7 mouse cellular contexts compared by ENCODE assay signal in the genomic region with DNA sequence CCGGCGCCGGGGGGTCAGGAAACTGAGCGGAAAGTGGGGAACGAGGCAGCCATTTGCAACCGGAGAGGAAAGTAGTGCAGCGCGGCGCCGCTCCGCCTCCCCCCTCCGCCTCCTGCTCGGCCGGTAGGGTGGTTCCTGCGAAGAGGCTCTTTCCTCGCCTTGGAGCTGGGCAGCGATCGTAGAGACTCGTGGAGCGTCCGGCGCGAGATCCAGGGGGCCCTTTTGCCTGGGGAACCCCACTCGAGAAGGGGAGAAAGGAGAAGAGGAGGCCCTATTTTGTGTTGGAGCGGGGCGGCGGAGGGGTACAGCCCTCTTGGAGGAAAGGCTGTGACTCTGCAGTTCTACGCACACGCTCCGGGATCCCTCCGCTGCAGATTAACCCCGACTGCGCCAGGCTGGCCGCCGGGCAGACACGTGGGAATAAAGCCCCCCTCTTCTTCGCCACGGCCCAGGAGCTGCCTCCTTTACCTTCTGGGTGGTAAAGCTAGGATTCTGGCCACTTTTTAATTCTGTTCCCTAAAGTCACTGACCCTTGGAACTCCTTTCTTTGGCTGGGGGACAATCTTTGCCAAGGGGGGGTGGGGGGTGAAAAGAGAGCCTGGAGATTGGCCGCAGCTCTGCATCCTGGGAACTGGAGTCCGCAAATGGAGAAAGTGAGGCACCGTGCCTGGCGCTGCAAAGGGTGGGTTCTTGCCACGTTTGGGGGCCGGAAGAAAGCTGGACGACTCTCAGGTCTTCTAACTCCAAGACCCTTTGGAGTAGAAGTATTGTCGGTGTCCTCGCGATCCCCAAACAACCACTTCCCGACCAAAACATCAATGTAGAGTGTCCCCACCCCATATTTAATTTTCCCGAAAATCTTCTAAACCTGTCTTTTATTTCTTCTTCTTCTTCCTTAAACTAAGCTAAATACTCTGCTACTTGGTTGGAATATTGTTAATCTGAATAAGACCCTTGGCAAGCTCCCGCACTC. TPM values are rescaled to one million over a fixed set of nuclear protein-coding genes. Genes with fewer than 3 reads are reported as not detected.
DNase-seq lines count a peak whose midpoint lies in the region; ATAC-seq and TF ChIP-seq lines count a peak whose summit lies in the region.

No protein-coding gene starts in this region.

- 1% methylated on average over 51 of the region's 51 CpGs for WGBS in embryonic facial prominence, embryonic 11.5 days
- WGBS in limb, embryonic 12.5 days, result 2% methylated on average over 44 of the region's 51 CpGs
- 1% methylated on average over 50 of the region's 51 CpGs for WGBS in midbrain, embryonic 15.5 days
- 2% methylated on average over 50 of the region's 51 CpGs for WGBS in spleen, adult 2 months

- H3K27me3 ChIP-seq in embryonic facial prominence, embryonic 11.5 days (ENCODE audit: control insufficient read depth, insufficient read depth, low read length), result no peaks in the 10 kb centered on the region
- no peaks in the 10 kb centered on the region for H3K27me3 ChIP-seq in limb, embryonic 12.5 days
- H3K27me3 ChIP-seq in midbrain, embryonic 15.5 days (replicated peaks), result no peaks in the 10 kb centered on the region
- no peaks in the 10 kb centered on the region for H3K27me3 ChIP-seq in spleen, adult 2 months (ENCODE audit: control insufficient read depth, insufficient read depth, low read length)

- DNase-seq in adrenal gland, postnatal 14 days, result peak; percentile 95
- DNase-seq in embryonic facial prominence, embryonic 11.5 days (ENCODE audit: low spot score), result peak; percentile 97
- DNase-seq in kidney, adult 18-20 months, result peak; percentile 97
- peak; percentile 84 to 91 for DNase-seq in spleen, adult 2 months (ENCODE audit: low read depth in 1 of 2, low spot score in 2 of 2)

- peaks cover 14% of the 10 kb centered on the region for H3K4me1 ChIP-seq in embryonic facial prominence, embryonic 11.5 days (ENCODE audit: control insufficient read depth, insufficient read depth, low read length)
- peaks cover 33% of the 10 kb centered on the region for H3K4me1 ChIP-seq in limb, embryonic 12.5 days (replicated peaks)
- peaks cover 47% of the 10 kb centered on the region for H3K4me1 ChIP-seq in midbrain, embryonic 15.5 days
- H3K4me1 ChIP-seq in spleen, adult 2 months (ENCODE audit: control insufficient read depth, insufficient read depth, insufficient read length), result peaks cover 20% of the 10 kb centered on the region

- peak overlapping the region; percentile 99 for H3K9ac ChIP-seq in embryonic facial prominence, embryonic 11.5 days (replicated peaks; ENCODE audit: low read length)
- peak overlapping the region; percentile 98 for H3K9ac ChIP-seq in limb, embryonic 12.5 days (replicated peaks)
- H3K9ac ChIP-seq in midbrain, embryonic 15.5 days, result peak overlapping the region; percentile 93

- peak; percentile 76 for ATAC-seq in embryonic facial prominence, embryonic 11.5 days (replicated peaks; ENCODE audit: insufficient number of reproducible peaks, low FRiP score, low TSS enrichment, low read depth)
- peak; percentile 77 for ATAC-seq in granulocyte monocyte progenitor cell, adult 5-6 weeks (replicated peaks; ENCODE audit: poor library complexity, severe bottlenecking)
- ATAC-seq in limb, embryonic 12.5 days (ENCODE audit: insufficient number of reproducible peaks, insufficient read depth, low FRiP score, low TSS enrichment, low read depth), result peak; percentile 75
- ATAC-seq in midbrain, embryonic 15.5 days (replicated peaks), result peak; percentile 87

- peak overlapping the region; percentile 86 for H3K4me3 ChIP-seq in embryonic facial prominence, embryonic 11.5 days (ENCODE audit: low read depth, low read length)
- peak overlapping the region; percentile 95 for H3K4me3 ChIP-seq in limb, embryonic 12.5 days (replicated peaks)
- peak overlapping the region; percentile 96 for H3K4me3 ChIP-seq in midbrain, embryonic 15.5 days
- H3K4me3 ChIP-seq in spleen, adult 2 months (ENCODE audit: extremely low read depth, insufficient read depth, insufficient read length), result peak overlapping the region; percentile 100

- no peak for TF ChIP-seq CTCF in spleen, adult 2 months (IDR thresholded peaks at IDR 0.05; ENCODE audit: extremely low read depth, insufficient read depth, insufficient read length, insufficient replicate concordance)

- no peak for TF ChIP-seq POLR2A in spleen, adult 2 months (IDR thresholded peaks at IDR 0.05; ENCODE audit: low read depth, low read length)

- H3K36me3 ChIP-seq in embryonic facial prominence, embryonic 11.5 days (replicated peaks; ENCODE audit: control insufficient read depth, insufficient read depth, low read depth, low read length), result no peaks in the 10 kb centered on the region
- no peaks in the 10 kb centered on the region for H3K36me3 ChIP-seq in limb, embryonic 12.5 days
- H3K36me3 ChIP-seq in midbrain, embryonic 15.5 days (replicated peaks), result no peaks in the 10 kb centered on the region
- H3K36me3 ChIP-seq in spleen, adult 2 months (ENCODE audit: control insufficient read depth, insufficient read depth, low read length), result no peaks in the 10 kb centered on the region

- H3K4me2 ChIP-seq in embryonic facial prominence, embryonic 11.5 days (ENCODE audit: low read depth, low read length), result peak overlapping the region; percentile 96
- peak overlapping the region; percentile 99 for H3K4me2 ChIP-seq in limb, embryonic 12.5 days
- peak overlapping the region; percentile 99 for H3K4me2 ChIP-seq in midbrain, embryonic 15.5 days

- H3K27ac ChIP-seq in embryonic facial prominence, embryonic 11.5 days (replicated peaks; ENCODE audit: low read depth, low read length), result peak overlapping the region; percentile 98
- peak overlapping the region; percentile 99 for H3K27ac ChIP-seq in limb, embryonic 12.5 days
- H3K27ac ChIP-seq in midbrain, embryonic 15.5 days, result peak overlapping the region; percentile 98
- H3K27ac ChIP-seq in spleen, adult 2 months (ENCODE audit: insufficient read depth, low read length), result peak overlapping the region; percentile 100

- H3K9me3 ChIP-seq in embryonic facial prominence, embryonic 11.5 days (replicated peaks; ENCODE audit: control insufficient read depth, low read length), result no peaks in the 10 kb centered on the region
- no peaks in the 10 kb centered on the region for H3K9me3 ChIP-seq in limb, embryonic 12.5 days
- H3K9me3 ChIP-seq in midbrain, embryonic 15.5 days, result no peaks in the 10 kb centered on the region

RNA-seq across cellular contexts. Expression of gene Kmt2d, which starts 1.2 kb away (rescaled TPM):
- 64.0 and 66.6 TPM in 2 replicates for total RNA-seq in adrenal gland, postnatal 14 days (2021)
- polyA plus RNA-seq in embryonic facial prominence, embryonic 11.5 days (2014; fragmentation: Nextera tagmentation; extraction: Ambion mirVana), result 11.6 and 12.0 TPM in 2 replicates
- total RNA-seq in granulocyte monocyte progenitor cell, adult 5-6 weeks (2014; fragmentation: Nextera tagmentation), result 59.0 and 81.0 TPM in 2 replicates
- 15.8 and 24.9 TPM in 2 replicates for total RNA-seq in granulocyte monocyte progenitor cell, adult 5-6 weeks (2017)
- 13.0 and 14.4 TPM in 2 replicates for polyA plus RNA-seq in limb, embryonic 12.5 days (2016; fragmentation: Nextera tagmentation; extraction: Ambion mirVana)
- polyA plus RNA-seq in midbrain, embryonic 15.5 days (2015; fragmentation: Nextera tagmentation; extraction: Ambion mirVana), result 11.9 and 13.5 TPM in 2 replicates
- 55.6 and 58.7 TPM in 2 replicates for polyA plus RNA-seq in spleen, adult 2 months (2012; rRNA removed)

RNA-seq across cellular contexts. Expression of gene Rhebl1, which starts 22.1 kb away (rescaled TPM):
- total RNA-seq in adrenal gland, postnatal 14 days (2021), result 3.0 and 3.6 TPM in 2 replicates
- 16.7 and 17.0 TPM in 2 replicates for polyA plus RNA-seq in embryonic facial prominence, embryonic 11.5 days (2014; fragmentation: Nextera tagmentation; extraction: Ambion mirVana)
- 14.3 and 25.5 TPM in 2 replicates for total RNA-seq in granulocyte monocyte progenitor cell, adult 5-6 weeks (2014; fragmentation: Nextera tagmentation)
- total RNA-seq in granulocyte monocyte progenitor cell, adult 5-6 weeks (2017), result 4.3 and 7.3 TPM in 2 replicates
- 23.9 and 25.8 TPM in 2 replicates for polyA plus RNA-seq in limb, embryonic 12.5 days (2016; fragmentation: Nextera tagmentation; extraction: Ambion mirVana)
- polyA plus RNA-seq in midbrain, embryonic 15.5 days (2015; fragmentation: Nextera tagmentation; extraction: Ambion mirVana), result 35.5 and 35.9 TPM in 2 replicates
- 5.4 and 6.0 TPM in 2 replicates for polyA plus RNA-seq in spleen, adult 2 months (2012; rRNA removed)

RNA-seq across cellular contexts. Expression of gene Dhh, which starts 26.1 kb away (rescaled TPM):
- total RNA-seq in adrenal gland, postnatal 14 days (2021), result 1.9 and 3.5 TPM in 2 replicates
- 0.76 and 1.3 TPM in 2 replicates for polyA plus RNA-seq in embryonic facial prominence, embryonic 11.5 days (2014; fragmentation: Nextera tagmentation; extraction: Ambion mirVana)
- total RNA-seq in granulocyte monocyte progenitor cell, adult 5-6 weeks (2014; fragmentation: Nextera tagmentation), result not detected in 2 replicates
- total RNA-seq in granulocyte monocyte progenitor cell, adult 5-6 weeks (2017), result not detected in 2 replicates
- 0.52 and 0.74 TPM in 2 replicates for polyA plus RNA-seq in limb, embryonic 12.5 days (2016; fragmentation: Nextera tagmentation; extraction: Ambion mirVana)
- 0.35 and 0.73 TPM in 2 replicates for polyA plus RNA-seq in midbrain, embryonic 15.5 days (2015; fragmentation: Nextera tagmentation; extraction: Ambion mirVana)
- 1.6 and 2.3 TPM in 2 replicates for polyA plus RNA-seq in spleen, adult 2 months (2012; rRNA removed)

RNA-seq across cellular contexts. Expression of gene Prkag1, which starts 40.9 kb away (rescaled TPM):
- 59.1 and 62.5 TPM in 2 replicates for total RNA-seq in adrenal gland, postnatal 14 days (2021)
- 69.8 and 73.1 TPM in 2 replicates for polyA plus RNA-seq in embryonic facial prominence, embryonic 11.5 days (2014; fragmentation: Nextera tagmentation; extraction: Ambion mirVana)
- total RNA-seq in granulocyte monocyte progenitor cell, adult 5-6 weeks (2014; fragmentation: Nextera tagmentation), result 34.2 and 63.8 TPM in 2 replicates
- 85.0 and 110 TPM in 2 replicates for total RNA-seq in granulocyte monocyte progenitor cell, adult 5-6 weeks (2017)
- polyA plus RNA-seq in limb, embryonic 12.5 days (2016; fragmentation: Nextera tagmentation; extraction: Ambion mirVana), result 81.4 and 88.4 TPM in 2 replicates
- polyA plus RNA-seq in midbrain, embryonic 15.5 days (2015; fragmentation: Nextera tagmentation; extraction: Ambion mirVana), result 72.7 and 84.7 TPM in 2 replicates
- polyA plus RNA-seq in spleen, adult 2 months (2012; rRNA removed), result 42.2 and 45.1 TPM in 2 replicates

RNA-seq across cellular contexts. Expression of gene Lmbr1l, which starts 45.8 kb away (rescaled TPM):
- total RNA-seq in adrenal gland, postnatal 14 days (2021), result 21.4 and 26.3 TPM in 2 replicates
- 3.9 and 7.1 TPM in 2 replicates for polyA plus RNA-seq in embryonic facial prominence, embryonic 11.5 days (2014; fragmentation: Nextera tagmentation; extraction: Ambion mirVana)
- 3.5 and 8.5 TPM in 2 replicates for total RNA-seq in granulocyte monocyte progenitor cell, adult 5-6 weeks (2014; fragmentation: Nextera tagmentation)
- 7.7 and 11.9 TPM in 2 replicates for total RNA-seq in granulocyte monocyte progenitor cell, adult 5-6 weeks (2017)
- polyA plus RNA-seq in limb, embryonic 12.5 days (2016; fragmentation: Nextera tagmentation; extraction: Ambion mirVana), result 23.4 and 24.1 TPM in 2 replicates
- 35.5 and 38.3 TPM in 2 replicates for polyA plus RNA-seq in midbrain, embryonic 15.5 days (2015; fragmentation: Nextera tagmentation; extraction: Ambion mirVana)
- polyA plus RNA-seq in spleen, adult 2 months (2012; rRNA removed), result 112 and 191 TPM in 2 replicates

Comparison
In these comparisons a context has a peak if more than half of its experiments do, and no peak if none do; other contexts are left out.
1. Peak in every context shown above with its lines: DNase-seq, ATAC-seq, H3K4me3 ChIP-seq and H3K27ac ChIP-seq.